Mouse (Mus musculus): Measurements from ENCODE around the gene Trp53i13. TPM values are rescaled to one million over a fixed set of nuclear protein-coding genes. Genes with fewer than 3 reads are reported as not detected.

The Trp53i13 gene
- polyA plus RNA-seq, 1 experiment from 2014 or later: 10.6 TPM

DNA sequence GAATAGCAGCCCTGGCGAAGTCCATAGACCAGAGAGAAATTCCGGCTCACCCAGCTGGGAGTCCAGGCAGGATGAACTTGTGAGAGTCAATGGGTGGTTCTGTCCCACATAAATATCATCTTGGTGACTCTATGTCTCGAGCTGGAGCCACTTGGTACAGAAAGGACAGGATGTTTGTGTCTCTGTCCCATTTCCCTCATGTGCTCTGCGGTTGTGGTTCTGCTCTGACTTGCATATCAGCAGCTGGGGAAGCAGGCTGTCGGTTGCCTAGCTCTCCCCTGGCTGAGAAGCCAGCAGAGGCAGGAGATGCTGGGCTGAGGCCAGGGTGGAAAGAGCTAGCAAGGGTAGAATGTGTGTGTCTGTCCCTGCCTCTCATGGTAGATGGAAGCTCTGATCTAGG is 3.3 kb upstream of the Trp53i13 start, which contains the start of gene Gm10392:
Gene Gm10392, minus strand, starts transcription at position 156 of the 400 bp plus-strand sequence.
- H3K4me2 ChIP-seq (ENCODE audit: low read depth, low read length): no peak within 1 kb of the TSS
- no peak within 1 kb of the TSS for H3K27ac ChIP-seq (ENCODE audit: low read depth, low read length)
- no peak for ATAC-seq (ENCODE audit: low read depth)
- peaks cover 17% of the 10 kb centered on the region for H3K4me1 ChIP-seq (ENCODE audit: control insufficient read depth, insufficient read depth, low read length)
- H3K4me3 ChIP-seq (ENCODE audit: low read depth, low read length): no peak within 1 kb of the TSS
- no peak within 1 kb of the TSS for H3K9ac ChIP-seq (replicated peaks; ENCODE audit: low read depth, low read length)
- H3K27me3 ChIP-seq (ENCODE audit: control insufficient read depth, insufficient read depth, low read length): peaks cover 12% of the 10 kb centered on the region
- WGBS: 68% methylated on average over 5 of the region's 5 CpGs
- H3K36me3 ChIP-seq (ENCODE audit: control insufficient read depth, insufficient read depth, low read length): no peaks in the 10 kb centered on the region
- H3K9me3 ChIP-seq (ENCODE audit: control insufficient read depth, low read length): no peaks in the 10 kb centered on the region

DNA sequence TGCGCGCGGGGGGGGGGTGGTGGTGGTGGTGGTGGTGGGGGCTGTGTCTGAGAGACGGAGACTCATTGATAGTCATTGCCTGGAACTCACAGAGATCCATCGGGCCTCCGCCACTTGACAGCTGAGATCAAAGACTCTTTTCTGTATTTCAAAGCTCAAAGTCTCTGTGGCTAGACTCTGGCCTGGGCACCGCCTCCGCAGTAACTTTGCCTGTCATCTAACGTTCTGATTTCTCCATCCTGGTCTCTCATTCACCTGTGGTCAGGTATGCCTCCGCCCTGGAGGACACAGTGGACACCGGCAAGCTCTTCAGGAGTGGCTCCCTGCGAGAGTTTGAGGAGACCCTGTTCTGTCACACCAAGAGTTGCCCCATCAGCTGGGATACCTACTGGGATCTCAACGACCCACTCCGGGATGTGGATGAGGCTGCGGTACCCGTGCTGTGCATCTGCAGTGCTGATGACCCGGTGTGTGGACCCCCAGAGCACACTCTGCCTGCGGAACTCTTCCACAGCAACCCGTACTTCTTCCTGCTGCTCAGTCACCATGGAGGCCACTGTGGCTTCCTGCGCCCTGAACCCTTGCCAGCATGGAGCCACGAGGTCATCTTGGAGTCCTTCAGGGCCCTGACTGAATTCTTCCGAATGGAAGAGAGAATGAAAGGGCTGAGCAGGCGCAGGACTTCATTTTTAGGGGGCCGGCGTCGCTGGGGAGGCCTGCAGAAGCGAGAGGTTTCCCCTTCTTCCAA is 2.4 kb upstream of the Trp53i13 start:
- H3K4me2 ChIP-seq (ENCODE audit: low read depth, low read length): no peak overlapping the region
- 79% methylated on average over 27 of the region's 27 CpGs for WGBS
- no peaks in the 10 kb centered on the region for H3K9me3 ChIP-seq (ENCODE audit: control insufficient read depth, low read length)
- H3K4me1 ChIP-seq (ENCODE audit: control insufficient read depth, insufficient read depth, low read length): peaks cover 17% of the 10 kb centered on the region
- H3K27ac ChIP-seq (ENCODE audit: low read depth, low read length): no peak overlapping the region
- ATAC-seq (ENCODE audit: low read depth): no peak
- no peak overlapping the region for H3K9ac ChIP-seq (replicated peaks; ENCODE audit: low read depth, low read length)
- no peaks in the 10 kb centered on the region for H3K36me3 ChIP-seq (ENCODE audit: control insufficient read depth, insufficient read depth, low read length)
- H3K4me3 ChIP-seq (ENCODE audit: low read depth, low read length): no peak overlapping the region
- peaks cover 12% of the 10 kb centered on the region for H3K27me3 ChIP-seq (ENCODE audit: control insufficient read depth, insufficient read depth, low read length)

DNA sequence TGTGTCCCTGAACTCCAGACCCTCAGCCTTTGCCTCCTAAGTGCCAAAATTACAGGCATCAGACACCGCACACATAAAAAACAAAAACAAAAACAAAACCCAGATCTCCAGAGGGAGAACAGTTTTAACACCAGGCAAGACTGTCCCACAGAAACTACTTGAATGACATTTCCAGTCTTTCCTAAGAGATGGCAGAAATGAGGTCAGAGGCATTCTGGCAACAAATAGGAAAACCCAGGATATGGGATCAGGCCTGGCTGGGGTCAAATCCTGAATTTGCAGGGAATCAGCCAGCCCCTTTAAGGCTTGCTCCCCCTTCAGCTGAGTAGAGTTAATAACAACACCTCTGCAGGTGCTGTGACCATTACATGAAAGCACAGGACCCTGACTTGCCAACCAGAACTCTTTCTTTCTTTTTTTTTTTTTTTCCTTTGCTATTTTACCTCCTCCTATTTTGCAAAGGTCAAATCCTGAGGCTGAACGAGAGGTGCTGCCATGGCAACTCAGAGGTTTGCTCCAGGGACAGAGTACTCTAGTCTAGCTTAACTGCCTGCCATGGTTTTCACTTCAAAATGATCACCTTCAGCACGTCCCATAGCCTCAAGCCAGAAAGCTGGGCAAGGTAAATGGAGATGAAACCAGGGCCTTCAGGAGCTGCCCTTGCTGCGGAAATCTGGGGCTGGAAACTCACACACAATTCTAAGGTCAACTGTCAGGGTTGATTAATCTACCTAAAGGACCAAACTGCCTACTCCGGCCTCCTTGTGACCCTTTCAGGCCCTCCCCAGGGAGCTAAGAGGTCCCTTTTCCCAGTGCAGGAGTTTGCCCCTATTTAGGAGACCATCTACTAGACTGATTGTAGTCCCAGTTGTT is 1.0 kb upstream of the Trp53i13 start:
- Histone ChIP-seq H3K9me3 (ENCODE audit: control insufficient read depth, low read length) (no peaks in the 10 kb centered on the region), H3K27ac (ENCODE audit: low read depth, low read length) (no peak overlapping the region), H3K4me3 (ENCODE audit: low read depth, low read length) (no peak overlapping the region), H3K36me3 (ENCODE audit: control insufficient read depth, insufficient read depth, low read length) (no peaks in the 10 kb centered on the region), H3K4me2 (ENCODE audit: low read depth, low read length) (no peak overlapping the region), H3K27me3 (ENCODE audit: control insufficient read depth, insufficient read depth, low read length) (peaks cover 12% of the 10 kb centered on the region), H3K4me1 (ENCODE audit: control insufficient read depth, insufficient read depth, low read length) (peaks cover 17% of the 10 kb centered on the region), H3K9ac (replicated peaks; ENCODE audit: low read depth, low read length) (no peak overlapping the region)
- no peak for ATAC-seq (ENCODE audit: low read depth)
- 46% methylated on average over 5 of the region's 5 CpGs for WGBS

DNA sequence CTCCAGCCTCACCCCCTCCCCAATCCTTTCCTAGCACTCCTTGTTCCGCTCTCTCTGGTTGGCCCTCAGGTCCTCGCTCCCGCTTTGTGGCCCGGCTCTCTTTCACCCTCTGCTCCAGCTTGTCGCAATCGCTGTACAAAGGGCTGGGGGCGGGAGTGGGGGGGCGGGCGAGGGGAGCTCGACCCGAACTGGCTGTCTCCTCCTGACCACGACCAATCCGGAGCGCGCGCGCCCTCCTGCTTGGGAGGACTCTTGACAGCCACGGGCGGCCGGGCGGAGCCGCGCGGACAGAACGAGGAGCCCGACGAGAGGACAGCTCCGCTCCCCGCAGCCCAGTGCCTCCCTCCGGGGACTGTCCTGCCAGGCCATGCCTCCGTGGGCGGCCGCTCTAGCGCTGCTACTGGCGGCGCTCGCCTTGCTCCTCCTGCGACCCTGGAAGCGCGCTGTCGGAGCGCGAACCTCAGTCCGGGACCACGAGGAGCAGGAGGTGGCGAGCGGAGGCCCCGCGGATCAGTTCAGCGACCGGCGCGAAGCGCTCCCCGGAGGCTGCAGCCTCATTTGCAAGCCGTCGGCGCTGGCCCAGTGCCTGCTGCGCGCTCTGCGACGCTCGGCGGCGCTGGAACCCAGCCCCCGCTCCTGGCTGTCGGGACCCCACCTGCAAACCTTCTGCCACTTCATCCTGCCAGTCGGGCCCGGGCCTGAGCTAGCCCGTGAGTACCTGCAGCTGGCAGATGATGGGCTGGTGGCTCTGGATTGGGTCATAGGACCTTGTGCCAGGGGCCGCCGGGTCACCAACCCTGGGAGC is 746 bp downstream of the Trp53i13 start, which contains the start of gene Abhd15:
Gene Abhd15, plus strand, starts transcription at position 290 of the 805 bp plus-strand sequence.
- Histone ChIP-seq H3K27ac (ENCODE audit: low read depth, low read length) (no peak within 1 kb of the TSS), H3K36me3 (ENCODE audit: control insufficient read depth, insufficient read depth, low read length) (no peaks in the 10 kb centered on the region), H3K4me3 (ENCODE audit: low read depth, low read length) (peak within 1 kb of the TSS; percentile 40), H3K4me2 (ENCODE audit: low read depth, low read length) (peak within 1 kb of the TSS; percentile 89), H3K4me1 (ENCODE audit: control insufficient read depth, insufficient read depth, low read length) (peaks cover 17% of the 10 kb centered on the region), H3K27me3 (ENCODE audit: control insufficient read depth, insufficient read depth, low read length) (peaks cover 12% of the 10 kb centered on the region), H3K9ac (replicated peaks; ENCODE audit: low read depth, low read length) (peak within 1 kb of the TSS; percentile 39), H3K9me3 (ENCODE audit: control insufficient read depth, low read length) (no peaks in the 10 kb centered on the region)
- 1% methylated on average over 48 of the region's 72 CpGs for WGBS
- ATAC-seq (ENCODE audit: low read depth): peak; percentile 57

DNA sequence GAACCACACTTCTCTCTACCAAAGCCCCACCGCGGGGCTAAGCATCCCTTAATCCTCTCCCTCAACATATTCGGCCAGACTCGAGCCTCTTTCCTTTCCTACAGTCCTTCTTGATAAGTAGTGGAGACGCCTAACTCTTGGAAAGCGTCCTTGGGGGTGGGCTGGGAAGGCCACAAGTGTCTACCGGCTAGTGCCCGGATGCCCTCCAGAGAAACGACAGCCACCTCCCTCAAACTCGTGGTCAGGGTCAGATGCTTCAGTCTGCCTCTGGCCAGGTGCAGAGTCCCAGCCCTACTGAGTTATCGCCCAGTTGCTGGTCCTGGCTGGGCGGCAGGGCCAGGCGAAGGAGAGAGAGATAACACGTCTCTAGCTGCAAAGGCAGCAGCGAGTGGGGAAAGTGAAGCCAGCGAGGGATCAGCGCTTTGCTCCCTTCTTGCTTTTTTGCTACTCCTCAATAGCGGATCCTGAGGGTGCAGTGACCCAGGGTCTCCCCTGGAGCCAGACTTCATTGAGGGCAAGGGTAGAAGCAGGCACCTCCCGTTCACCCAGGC is 1.4 kb downstream of the Trp53i13 start:
- H3K4me1 ChIP-seq (ENCODE audit: control insufficient read depth, insufficient read depth, low read length): peaks cover 17% of the 10 kb centered on the region
- no peak overlapping the region for H3K27ac ChIP-seq (ENCODE audit: low read depth, low read length)
- 7% methylated on average over 19 of the region's 19 CpGs for WGBS
- H3K27me3 ChIP-seq (ENCODE audit: control insufficient read depth, insufficient read depth, low read length): peaks cover 12% of the 10 kb centered on the region
- H3K4me2 ChIP-seq (ENCODE audit: low read depth, low read length): peak overlapping the region; percentile 89
- H3K4me3 ChIP-seq (ENCODE audit: low read depth, low read length): peak overlapping the region; percentile 40
- H3K36me3 ChIP-seq (ENCODE audit: control insufficient read depth, insufficient read depth, low read length): no peaks in the 10 kb centered on the region
- H3K9ac ChIP-seq (replicated peaks; ENCODE audit: low read depth, low read length): peak overlapping the region; percentile 39; the same call in 1 of the 2 replicates
- no peaks in the 10 kb centered on the region for H3K9me3 ChIP-seq (ENCODE audit: control insufficient read depth, low read length)
- no peak for ATAC-seq (ENCODE audit: low read depth)

GRCm38 (mm10) chr11:77513811-77514170 is 2.0 kb downstream of the Trp53i13 start:
- Histone ChIP-seq H3K9me3 (ENCODE audit: control insufficient read depth, low read length) (no peaks in the 10 kb centered on the region), H3K27me3 (ENCODE audit: control insufficient read depth, insufficient read depth, low read length) (peaks cover 12% of the 10 kb centered on the region), H3K27ac (ENCODE audit: low read depth, low read length) (no peak overlapping the region), H3K4me2 (ENCODE audit: low read depth, low read length) (peak overlapping the region; percentile 92), H3K4me3 (ENCODE audit: low read depth, low read length) (peak overlapping the region; percentile 58), H3K9ac (replicated peaks; ENCODE audit: low read depth, low read length) (no peak overlapping the region), H3K36me3 (ENCODE audit: control insufficient read depth, insufficient read depth, low read length) (no peaks in the 10 kb centered on the region), H3K4me1 (ENCODE audit: control insufficient read depth, insufficient read depth, low read length) (peaks cover 17% of the 10 kb centered on the region)
- 5% methylated on average over 10 of the region's 10 CpGs for WGBS
- ATAC-seq (ENCODE audit: low read depth): no peak

DNA sequence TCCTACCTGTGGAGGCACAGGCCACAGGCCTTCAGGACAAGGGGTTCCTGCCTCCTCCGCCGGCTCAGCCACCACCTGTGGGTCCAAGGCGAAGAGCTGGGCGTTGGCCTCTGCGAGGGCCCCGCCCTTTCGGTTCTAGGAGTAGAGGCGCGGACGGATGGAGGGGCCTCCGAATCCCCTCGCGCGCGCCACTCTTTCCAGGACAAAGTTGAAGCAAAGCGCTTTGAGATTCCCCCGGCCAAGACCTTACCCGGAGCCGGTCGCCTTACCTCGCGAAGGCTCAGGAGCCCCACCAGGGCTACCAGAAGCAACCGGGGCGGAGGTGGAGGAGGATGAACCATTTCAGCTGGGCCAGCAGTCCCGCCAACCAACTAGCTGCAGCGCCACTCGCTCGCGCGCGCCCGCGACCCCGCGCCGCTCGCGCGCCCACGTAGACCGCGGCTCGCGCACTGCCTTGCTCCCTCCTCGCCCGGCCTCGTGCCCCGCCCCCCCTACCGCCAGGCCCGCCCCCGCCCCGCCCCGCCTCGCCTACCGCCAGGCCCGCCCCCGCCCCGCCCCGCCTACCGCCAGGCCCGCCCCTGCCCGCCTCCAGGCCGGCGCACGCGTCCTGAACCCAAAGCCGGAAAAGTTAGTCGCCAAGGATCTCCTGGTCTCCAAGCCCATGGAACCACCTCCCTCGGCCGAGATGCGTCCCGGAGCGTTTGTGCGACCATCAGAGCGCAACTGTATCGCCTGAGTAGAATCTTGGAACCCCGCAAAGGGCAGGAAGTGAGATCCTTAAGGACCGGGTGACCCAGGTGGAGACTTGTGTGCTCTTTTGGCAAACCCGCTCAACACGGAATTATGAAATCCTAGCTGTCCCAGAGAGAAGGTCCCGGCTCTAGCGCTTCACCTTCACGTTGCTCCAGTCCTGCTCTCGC is 2.6 kb downstream of the Trp53i13 start:
- Histone ChIP-seq H3K36me3 (ENCODE audit: control insufficient read depth, insufficient read depth, low read length) (no peaks in the 10 kb centered on the region), H3K4me3 (ENCODE audit: low read depth, low read length) (peak overlapping the region; percentile 58), H3K4me1 (ENCODE audit: control insufficient read depth, insufficient read depth, low read length) (peaks cover 21% of the 10 kb centered on the region), H3K9ac (replicated peaks; ENCODE audit: low read depth, low read length) (peak overlapping the region; percentile 61), H3K27ac (ENCODE audit: low read depth, low read length) (no peak overlapping the region), H3K9me3 (ENCODE audit: control insufficient read depth, low read length) (no peaks in the 10 kb centered on the region), H3K4me2 (ENCODE audit: low read depth, low read length) (peak overlapping the region; percentile 92), H3K27me3 (ENCODE audit: control insufficient read depth, insufficient read depth, low read length) (peaks cover 12% of the 10 kb centered on the region)
- peak; percentile 56 for ATAC-seq (ENCODE audit: low read depth)
- WGBS: under 1% methylated on average over 62 of the region's 84 CpGs

GRCm38 (mm10) chr11:77511336-77511735 is 4.4 kb downstream of the Trp53i13 start:
- peaks cover 21% of the 10 kb centered on the region for H3K4me1 ChIP-seq (ENCODE audit: control insufficient read depth, insufficient read depth, low read length)
- WGBS: 84% methylated on average over 5 of the region's 5 CpGs
- no peak overlapping the region for H3K4me2 ChIP-seq (ENCODE audit: low read depth, low read length)
- H3K9me3 ChIP-seq (ENCODE audit: control insufficient read depth, low read length): no peaks in the 10 kb centered on the region
- H3K4me3 ChIP-seq (ENCODE audit: low read depth, low read length): no peak overlapping the region
- peaks cover 10% of the 10 kb centered on the region for H3K27me3 ChIP-seq (ENCODE audit: control insufficient read depth, insufficient read depth, low read length)
- no peak for ATAC-seq (ENCODE audit: low read depth)
- no peak overlapping the region for H3K9ac ChIP-seq (replicated peaks; ENCODE audit: low read depth, low read length)
- H3K27ac ChIP-seq (ENCODE audit: low read depth, low read length): no peak overlapping the region
- peaks cover 14% of the 10 kb centered on the region for H3K36me3 ChIP-seq (ENCODE audit: control insufficient read depth, insufficient read depth, low read length)

Measured in neural tube, embryonic 14.5 days (tissue).